18 mouse cellular contexts compared by ENCODE assay signal in the genomic region with DNA sequence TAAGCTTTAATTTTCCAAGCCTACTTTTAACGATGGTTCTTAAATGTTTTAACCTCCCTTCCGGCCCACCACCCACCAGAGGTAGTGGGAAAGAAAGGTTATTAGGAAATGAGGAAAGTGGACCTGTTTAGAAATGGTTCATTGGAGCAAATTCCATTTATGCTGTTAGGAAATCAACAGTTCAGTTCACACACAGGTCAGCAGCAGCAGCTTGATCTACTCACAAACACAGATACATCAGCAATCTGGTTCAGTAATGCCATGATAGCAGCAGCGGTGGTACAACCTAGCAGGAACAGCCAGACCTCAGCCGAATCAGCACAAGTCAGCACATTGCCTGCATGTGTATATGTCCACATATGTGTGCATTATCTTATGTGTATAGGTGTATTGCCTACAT.
"Had no signal": no experiment of that assay in that cellular context is flagged by ENCODE, and none has a peak within 500 bp of the region (broad histone marks: within the 10 kb centered on the region; RNA-seq: fewer than 3 reads in every experiment).

No protein-coding gene starts in this region.

- H3K9me3 ChIP-seq: liver, embryonic 12.5 days; midbrain, embryonic 10.5 days; midbrain, embryonic 12.5 days; neural tube, embryonic 13.5 days; neural tube, embryonic 15.5 days had no signal

- H3K9ac ChIP-seq: liver, embryonic 12.5 days; liver, embryonic 14.5 days; lung, embryonic 14.5 days; midbrain, embryonic 12.5 days; neural tube, embryonic 13.5 days; neural tube, embryonic 15.5 days had no signal

- ATAC-seq: liver, embryonic 12.5 days; midbrain, embryonic 16.5 days had no signal

- H3K36me3 ChIP-seq: midbrain, embryonic 12.5 days; neural tube, embryonic 13.5 days; neural tube, embryonic 15.5 days had no signal

- H3K4me3 ChIP-seq: liver, embryonic 12.5 days; midbrain, embryonic 10.5 days; midbrain, embryonic 12.5 days; myocyte; neural tube, embryonic 13.5 days; neural tube, embryonic 15.5 days had no signal

- H3K4me2 ChIP-seq: liver, embryonic 12.5 days; lung, embryonic 14.5 days; midbrain, embryonic 12.5 days; neural tube, embryonic 13.5 days; neural tube, embryonic 15.5 days had no signal

- H3K27ac ChIP-seq: liver, embryonic 12.5 days; liver, embryonic 14.5 days; midbrain, embryonic 10.5 days; midbrain, embryonic 12.5 days; neural tube, embryonic 13.5 days; neural tube, embryonic 15.5 days had no signal

- DNase-seq: lung, embryonic 14.5 days; midbrain, embryonic 14.5 days; retina, postnatal 1 day; right cerebral cortex, adult 18-20 months; right cerebral cortex, postnatal 25 days; right cerebral cortex, postnatal 4 days; spleen, adult 18-20 months; thymus, adult 18-20 months; thymus, postnatal 14 days; thymus, postnatal 36 days had no signal
